Mouse (Mus musculus): ENCODE measurements at regions not wholly inside any gene's neighbourhood (a gene's known extent, or its start where the extent isn't known, plus 50 kb on each side); places are given as distances from the start of the nearest gene placed in this dataset.

DNA sequence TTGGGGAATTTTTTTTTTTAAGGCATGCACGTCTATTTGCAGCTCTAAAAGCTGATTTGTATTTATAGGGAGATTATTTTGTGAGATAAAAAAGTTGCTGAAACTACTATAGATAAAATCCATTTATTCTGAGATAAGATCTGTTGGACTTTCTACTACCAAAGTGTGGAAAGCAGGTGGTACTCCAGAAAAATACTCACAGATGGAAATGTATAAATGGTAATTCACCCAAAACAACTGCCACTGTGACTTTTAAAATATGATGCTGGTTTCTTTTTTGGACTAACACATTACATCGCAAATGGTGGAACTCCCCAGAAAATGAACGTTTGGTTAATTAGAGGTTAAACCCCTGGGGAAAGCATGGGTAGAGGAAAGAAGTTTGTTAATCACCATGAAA lies 377.7 kb downstream of the Cdk5rap2 start:
- no peak overlapping the region for H3K9ac ChIP-seq (replicated peaks)
- H3K36me3 ChIP-seq, result no peaks in the 10 kb centered on the region
- no peak for ATAC-seq (replicated peaks)
- 0 out of 2 replicates have a peak, but pooled peaks cover 3% of the 10 kb centered on the region for H3K4me1 ChIP-seq
- H3K4me2 ChIP-seq (replicated peaks), result no peak overlapping the region
- H3K27me3 ChIP-seq, result no peaks in the 10 kb centered on the region
- 75% methylated on average over 3 of the region's 3 CpGs for WGBS
- no peak overlapping the region for H3K4me3 ChIP-seq
- H3K9me3 ChIP-seq, result no peaks in the 10 kb centered on the region
- H3K27ac ChIP-seq (replicated peaks), result no peak overlapping the region

DNA sequence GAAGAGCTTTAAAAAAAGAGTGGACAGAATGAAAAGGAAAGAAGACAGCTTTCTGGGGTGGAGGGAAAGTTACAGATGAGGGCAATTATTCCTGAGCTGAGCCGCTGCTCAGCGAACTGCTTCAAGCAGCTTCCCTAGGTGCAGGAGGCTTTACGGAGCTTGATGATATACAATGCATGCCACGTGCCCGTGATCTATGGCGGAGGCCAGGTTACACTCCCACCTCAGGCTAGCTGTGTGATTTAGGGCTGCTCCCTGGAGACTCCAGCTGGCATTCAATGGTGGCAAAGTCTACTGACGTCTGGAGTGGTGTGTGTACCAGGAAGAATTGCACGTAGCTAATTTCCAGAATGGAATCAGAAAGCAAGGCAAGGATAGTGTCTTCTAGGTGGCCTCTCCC lies 383.4 kb downstream of the Cdk5rap2 start:
- no peaks in the 10 kb centered on the region for H3K27me3 ChIP-seq
- no peaks in the 10 kb centered on the region for H3K4me1 ChIP-seq
- H3K9ac ChIP-seq (replicated peaks), result no peak overlapping the region
- H3K36me3 ChIP-seq, result no peaks in the 10 kb centered on the region
- 84% methylated on average over 8 of the region's 8 CpGs for WGBS
- no peak for ATAC-seq (replicated peaks)
- H3K27ac ChIP-seq (replicated peaks), result no peak overlapping the region
- H3K9me3 ChIP-seq, result no peaks in the 10 kb centered on the region
- H3K4me2 ChIP-seq (replicated peaks), result no peak overlapping the region
- H3K4me3 ChIP-seq, result no peak overlapping the region

DNA sequence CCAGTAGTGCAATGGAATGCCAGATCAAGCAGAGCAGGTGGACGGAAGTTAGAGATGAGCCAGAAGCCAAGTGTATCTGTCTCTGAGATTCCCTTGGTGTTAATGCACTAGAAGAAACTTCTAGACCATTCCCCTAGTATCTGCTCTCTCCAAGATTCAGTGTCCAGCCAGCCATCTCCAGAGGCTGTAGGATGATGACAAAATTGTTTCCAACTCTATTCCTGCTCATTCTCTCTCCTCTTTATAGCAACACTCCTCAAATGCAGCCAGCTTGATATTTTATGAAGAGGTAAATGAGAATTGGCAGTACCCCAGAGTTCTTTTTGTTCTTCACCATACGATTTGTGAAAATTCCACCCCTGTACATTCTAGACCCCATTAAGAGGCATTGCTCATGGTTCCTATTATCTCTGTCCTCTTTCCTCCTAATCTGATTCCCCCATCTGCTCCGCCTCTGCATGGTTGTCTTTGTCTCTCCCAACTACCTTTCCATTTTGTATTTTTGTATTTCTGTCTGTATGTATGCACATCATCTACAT lies 385.3 kb downstream of the Cdk5rap2 start:
- Histone ChIP-seq H3K9ac (replicated peaks) (no peak overlapping the region), H3K27ac (replicated peaks) (no peak overlapping the region), H3K4me1 (no peaks in the 10 kb centered on the region), H3K36me3 (no peaks in the 10 kb centered on the region), H3K9me3 (no peaks in the 10 kb centered on the region), H3K4me3 (no peak overlapping the region), H3K4me2 (replicated peaks) (no peak overlapping the region), H3K27me3 (no peaks in the 10 kb centered on the region)
- WGBS, result 85% methylated on average over 3 of the region's 3 CpGs
- no peak for ATAC-seq (replicated peaks)

DNA sequence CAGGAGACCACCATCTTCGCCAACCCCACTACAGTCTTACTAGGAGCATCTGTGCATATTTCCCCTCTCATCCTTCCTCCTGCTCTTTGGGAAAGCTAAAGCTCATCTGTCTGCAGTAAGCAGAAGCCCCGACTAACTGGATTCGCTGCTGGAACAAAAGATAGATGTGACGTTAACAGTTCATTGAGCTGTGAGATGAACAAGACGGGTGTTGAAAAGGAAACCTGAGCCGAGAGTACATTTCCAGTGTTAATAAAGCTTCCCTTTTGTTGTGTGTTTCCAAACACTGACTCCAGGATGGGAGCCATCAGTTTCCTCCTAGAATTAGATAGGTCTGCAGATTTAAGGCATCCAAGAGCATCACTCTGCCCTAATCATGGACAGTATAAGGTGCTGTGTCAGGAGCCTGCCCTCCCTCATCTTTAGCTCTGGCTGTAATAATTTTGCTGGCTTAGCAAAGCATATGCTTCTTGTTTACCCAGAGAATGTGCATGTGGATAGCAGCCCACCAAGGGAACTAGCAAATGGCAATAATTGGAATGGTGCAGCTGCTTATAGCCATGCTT lies 389.3 kb downstream of the Cdk5rap2 start:
- Histone ChIP-seq H3K36me3 (no peaks in the 10 kb centered on the region), H3K4me1 (no peaks in the 10 kb centered on the region), H3K4me3 (no peak overlapping the region), H3K9ac (replicated peaks) (no peak overlapping the region), H3K9me3 (no peaks in the 10 kb centered on the region), H3K27me3 (no peaks in the 10 kb centered on the region), H3K27ac (replicated peaks) (no peak overlapping the region), H3K4me2 (replicated peaks) (no peak overlapping the region)
- WGBS, result 38% methylated on average over 6 of the region's 6 CpGs
- ATAC-seq (replicated peaks), result 0 out of 2 replicates have a peak, but pooled peaks have one; percentile 35

DNA sequence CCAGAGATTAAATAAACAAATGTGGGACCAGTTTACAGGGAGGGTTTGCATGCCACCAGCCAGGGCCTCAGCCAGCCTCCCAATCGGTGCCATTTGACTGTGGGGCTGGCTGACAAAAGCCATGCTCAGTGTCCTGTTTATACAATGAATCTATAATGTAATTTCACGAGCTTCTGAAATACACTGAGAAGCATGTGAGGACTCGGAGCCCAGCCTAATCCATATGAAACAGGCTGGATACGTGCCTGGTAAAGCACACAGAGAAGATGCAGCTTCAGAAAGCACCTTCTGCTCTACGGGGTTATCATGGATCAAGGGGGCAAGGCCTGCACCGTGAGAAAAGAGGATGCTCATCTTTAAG lies 398.0 kb downstream of the Cdk5rap2 start:
- WGBS, result 41% methylated on average over 6 of the region's 6 CpGs
- no peaks in the 10 kb centered on the region for H3K36me3 ChIP-seq
- H3K9me3 ChIP-seq, result no peaks in the 10 kb centered on the region
- no peak overlapping the region for H3K27ac ChIP-seq (replicated peaks)
- H3K4me1 ChIP-seq, result peaks cover 6% of the 10 kb centered on the region; the same call in 1 of the 2 replicates
- peak; percentile 48; the same call in 1 of the 2 replicates for ATAC-seq (replicated peaks)
- H3K4me3 ChIP-seq, result no peak overlapping the region
- H3K27me3 ChIP-seq, result no peaks in the 10 kb centered on the region
- H3K9ac ChIP-seq (replicated peaks), result no peak overlapping the region
- H3K4me2 ChIP-seq (replicated peaks), result no peak overlapping the region

DNA sequence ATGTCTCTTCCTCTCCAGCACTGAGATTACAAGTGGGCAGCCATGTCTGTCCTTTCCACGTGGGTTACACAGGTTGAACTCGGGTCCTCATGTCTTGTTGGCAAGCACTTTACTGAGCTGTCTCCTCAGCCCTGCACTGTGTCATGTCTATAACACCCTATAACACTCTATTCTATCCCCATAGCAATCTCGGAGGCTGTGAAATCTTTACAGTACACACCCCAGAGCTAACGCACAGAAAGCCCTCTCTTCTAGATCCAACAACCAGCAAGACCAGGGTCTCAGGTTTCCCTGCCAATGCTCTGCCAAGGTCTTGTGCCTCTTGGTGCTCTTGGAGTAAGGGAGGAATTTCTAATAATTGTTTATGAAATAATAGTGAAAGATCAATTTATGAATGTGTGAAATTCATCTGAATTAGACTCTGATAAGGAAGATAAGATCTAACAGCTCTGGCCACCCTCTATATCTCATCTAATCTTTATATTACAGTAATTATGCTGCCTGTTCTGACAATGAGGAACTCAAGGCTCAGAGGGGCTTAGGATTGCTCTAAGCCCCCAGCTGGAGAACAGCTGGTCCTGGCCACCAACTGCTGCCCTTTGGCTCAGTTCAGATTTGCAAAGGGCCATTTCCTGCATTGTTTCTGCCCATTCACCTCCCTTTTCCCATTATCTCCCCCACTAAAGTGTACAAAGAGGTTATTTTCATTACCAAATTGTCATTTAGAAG lies 398.6 kb downstream of the Cdk5rap2 start:
- ATAC-seq (replicated peaks), result no peak
- WGBS, result 86% methylated on average over 4 of the region's 4 CpGs
- no peak overlapping the region for H3K9ac ChIP-seq (replicated peaks)
- H3K4me1 ChIP-seq, result peaks cover 6% of the 10 kb centered on the region; the same call in 1 of the 2 replicates
- H3K27ac ChIP-seq (replicated peaks), result no peak overlapping the region
- H3K27me3 ChIP-seq, result no peaks in the 10 kb centered on the region
- no peak overlapping the region for H3K4me2 ChIP-seq (replicated peaks)
- H3K4me3 ChIP-seq, result no peak overlapping the region
- H3K9me3 ChIP-seq, result no peaks in the 10 kb centered on the region
- no peaks in the 10 kb centered on the region for H3K36me3 ChIP-seq

DNA sequence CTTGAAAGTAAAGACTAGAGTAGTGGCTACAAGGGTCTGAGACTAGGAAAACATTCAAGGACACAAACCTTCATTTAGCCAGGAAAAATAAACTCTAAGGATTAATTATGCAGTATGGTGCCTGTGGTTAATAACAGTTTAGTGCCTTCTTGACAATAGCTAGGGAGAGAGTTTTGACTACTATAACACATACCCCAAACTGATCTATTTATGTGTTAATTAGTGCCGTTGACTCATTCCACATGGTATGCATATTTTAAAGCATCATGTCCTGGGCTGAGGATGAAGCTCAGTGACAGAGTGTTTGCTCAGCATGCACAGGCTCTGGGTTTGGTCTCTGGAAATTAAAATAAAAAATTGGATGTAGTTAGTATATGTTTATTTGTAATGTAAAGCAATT lies 399.8 kb downstream of the Cdk5rap2 start:
- H3K4me1 ChIP-seq, result peaks cover 6% of the 10 kb centered on the region; the same call in 1 of the 2 replicates
- no peak overlapping the region for H3K4me2 ChIP-seq (replicated peaks)
- no peaks in the 10 kb centered on the region for H3K27me3 ChIP-seq
- no peaks in the 10 kb centered on the region for H3K36me3 ChIP-seq
- no peaks in the 10 kb centered on the region for H3K9me3 ChIP-seq
- WGBS, result 15% methylated on average over 1 of the region's 1 CpGs
- no peak overlapping the region for H3K4me3 ChIP-seq
- peak; percentile 61; the same call in 1 of the 2 replicates for ATAC-seq (replicated peaks)
- H3K27ac ChIP-seq (replicated peaks), result no peak overlapping the region
- H3K9ac ChIP-seq (replicated peaks), result no peak overlapping the region

DNA sequence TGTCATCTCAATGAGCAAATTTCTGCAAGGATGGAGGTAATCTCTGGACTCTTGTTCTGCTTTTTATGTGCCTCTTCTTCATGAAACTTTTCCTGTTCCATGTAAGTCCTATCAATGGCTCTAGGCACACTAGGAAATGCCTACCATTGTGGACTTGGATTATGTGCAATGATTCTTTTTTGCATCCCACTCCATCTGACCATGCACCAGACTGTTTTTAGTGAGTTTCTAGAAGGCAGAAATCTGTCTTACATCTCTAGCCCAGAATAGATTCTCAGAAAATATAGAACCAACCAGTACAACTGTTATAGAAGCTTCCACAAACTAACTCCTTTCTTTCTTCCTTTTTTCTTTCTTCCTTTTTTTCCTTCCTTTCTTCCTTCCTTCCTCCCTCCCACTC lies 405.3 kb downstream of the Cdk5rap2 start:
- Histone ChIP-seq H3K9ac (replicated peaks) (no peak overlapping the region), H3K9me3 (no peaks in the 10 kb centered on the region), H3K4me1 (no peaks in the 10 kb centered on the region), H3K4me3 (no peak overlapping the region), H3K36me3 (no peaks in the 10 kb centered on the region), H3K4me2 (replicated peaks) (no peak overlapping the region), H3K27ac (replicated peaks) (no peak overlapping the region), H3K27me3 (no peaks in the 10 kb centered on the region)
- ATAC-seq (replicated peaks), result no peak

DNA sequence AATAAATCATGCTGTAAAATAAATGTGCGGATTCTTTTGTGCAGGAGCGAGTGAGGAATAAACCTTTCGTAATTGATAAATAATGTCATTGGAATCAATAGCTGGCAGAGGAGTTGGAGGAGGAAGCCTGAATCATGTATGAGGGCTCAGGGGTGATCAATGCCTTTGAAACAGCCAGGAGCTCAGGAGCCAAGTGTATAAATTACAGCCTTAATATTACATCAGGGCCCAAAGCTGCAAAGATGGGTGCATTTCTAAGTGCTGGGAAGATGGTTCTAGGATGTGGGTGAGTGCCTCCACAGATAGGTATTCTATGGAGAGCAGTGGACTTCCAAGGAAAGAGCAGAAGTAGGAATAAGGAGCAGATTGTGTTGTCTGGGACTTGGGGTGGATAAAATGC lies 417.0 kb downstream of the Cdk5rap2 start:
- H3K4me2 ChIP-seq (replicated peaks), result no peak overlapping the region
- no peak overlapping the region for H3K27ac ChIP-seq (replicated peaks)
- H3K9me3 ChIP-seq, result no peaks in the 10 kb centered on the region
- H3K4me3 ChIP-seq, result no peak overlapping the region
- no peak overlapping the region for H3K9ac ChIP-seq (replicated peaks)
- no peaks in the 10 kb centered on the region for H3K36me3 ChIP-seq
- 94% methylated on average over 3 of the region's 3 CpGs for WGBS
- no peak for ATAC-seq (replicated peaks)
- no peaks in the 10 kb centered on the region for H3K27me3 ChIP-seq
- H3K4me1 ChIP-seq, result no peaks in the 10 kb centered on the region

DNA sequence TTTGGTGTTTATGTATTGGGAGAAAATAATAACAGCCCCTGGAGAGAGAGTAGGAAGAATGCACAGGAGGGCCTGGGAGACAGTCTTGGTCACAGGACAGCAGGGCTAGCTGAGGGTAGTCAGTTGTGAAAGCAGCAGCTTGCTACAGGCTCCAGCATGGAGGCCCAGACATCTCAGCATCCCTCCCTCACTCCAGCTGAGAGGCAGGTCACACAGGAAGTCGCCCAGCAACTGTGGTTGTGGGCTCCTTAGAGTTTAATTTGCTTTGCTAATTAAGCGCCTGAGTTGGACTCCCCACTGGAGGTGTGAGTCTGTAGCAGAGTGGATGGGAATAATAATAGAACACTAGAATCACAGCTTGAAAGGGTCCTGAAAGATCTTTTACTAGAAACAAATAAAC lies 436.0 kb downstream of the Cdk5rap2 start:
- Histone ChIP-seq H3K27me3 (no peaks in the 10 kb centered on the region), H3K4me3 (no peak overlapping the region), H3K27ac (replicated peaks) (no peak overlapping the region), H3K4me2 (replicated peaks) (no peak overlapping the region), H3K9ac (replicated peaks) (no peak overlapping the region), H3K36me3 (no peaks in the 10 kb centered on the region), H3K4me1 (0 out of 2 replicates have a peak, but pooled peaks cover 3% of the 10 kb centered on the region), H3K9me3 (no peaks in the 10 kb centered on the region)
- WGBS, result 12% methylated on average over 2 of the region's 2 CpGs
- peak; percentile 61 for ATAC-seq (replicated peaks)

DNA sequence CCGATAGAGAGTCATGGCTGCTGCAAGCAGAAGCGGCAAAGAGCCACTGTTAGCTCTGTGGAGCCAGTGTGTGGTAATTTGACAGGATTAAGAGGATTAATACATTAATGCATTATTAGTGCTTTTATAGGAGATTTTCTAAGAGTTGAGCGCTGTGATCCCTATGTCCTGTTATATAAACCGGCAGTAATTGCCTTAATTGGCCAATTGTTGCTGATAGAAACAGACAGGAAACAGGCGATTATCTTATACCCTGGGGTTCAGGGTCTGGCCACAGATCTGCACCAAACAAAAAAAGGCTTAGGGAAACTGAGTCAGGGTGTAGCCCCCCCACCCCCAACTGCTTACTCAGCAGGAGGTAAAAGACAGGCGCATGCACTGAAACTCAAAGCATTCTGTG lies 436.7 kb downstream of the Cdk5rap2 start:
- no peak for ATAC-seq (replicated peaks)

DNA sequence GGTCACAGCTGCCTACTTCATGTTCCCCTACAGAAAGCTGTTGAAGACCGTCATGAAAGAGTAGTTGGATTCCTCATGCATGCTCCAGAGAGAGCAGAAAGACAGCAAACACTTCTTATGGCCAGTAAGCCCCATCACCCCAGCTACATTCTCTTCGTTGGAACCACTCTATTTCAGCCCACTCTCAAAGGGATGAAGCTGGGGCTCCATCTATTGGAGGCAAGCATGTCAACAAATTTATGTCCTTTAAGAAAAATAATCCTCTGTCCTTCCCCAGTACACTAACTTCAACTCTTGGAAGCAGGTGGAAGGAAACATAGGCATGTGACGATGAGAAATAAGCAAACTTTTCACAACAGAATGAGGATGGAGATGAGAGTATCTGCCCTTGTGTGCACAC lies 438.5 kb downstream of the Cdk5rap2 start:
- H3K9ac ChIP-seq (replicated peaks), result no peak overlapping the region
- H3K4me1 ChIP-seq, result 0 out of 2 replicates have a peak, but pooled peaks cover 3% of the 10 kb centered on the region
- 78% methylated on average over 3 of the region's 3 CpGs for WGBS
- no peaks in the 10 kb centered on the region for H3K27me3 ChIP-seq
- no peak overlapping the region for H3K4me3 ChIP-seq
- no peak overlapping the region for H3K27ac ChIP-seq (replicated peaks)
- no peaks in the 10 kb centered on the region for H3K36me3 ChIP-seq
- H3K9me3 ChIP-seq, result no peaks in the 10 kb centered on the region
- no peak for ATAC-seq (replicated peaks)
- H3K4me2 ChIP-seq (replicated peaks), result no peak overlapping the region

More for the DNA sequence above, 436.7 kb downstream of the Cdk5rap2 start:
- Histone ChIP-seq H3K9me3 (no peaks in the 10 kb centered on the region), H3K27ac (replicated peaks) (no peak overlapping the region), H3K4me2 (replicated peaks) (no peak overlapping the region), H3K9ac (replicated peaks) (no peak overlapping the region), H3K4me3 (no peak overlapping the region), H3K4me1 (0 out of 2 replicates have a peak, but pooled peaks cover 3% of the 10 kb centered on the region), H3K36me3 (no peaks in the 10 kb centered on the region), H3K27me3 (no peaks in the 10 kb centered on the region)
- WGBS, result 15% methylated on average over 6 of the region's 6 CpGs
